Mouse (Mus musculus) brown adipose tissue, adult 24 weeks (tissue): ENCODE data around the gene Stxbp4. TPM values are rescaled to one million over a fixed set of nuclear protein-coding genes. Genes with fewer than 3 reads are reported as not detected.

Experiments
- H3K27ac ChIP-seq: fragments of 200-500 bp; replicated peaks from 2 replicates; pipeline ENCODE4 v1.5.1; 2012; ENCODE audit warnings: low read depth, mild to moderate bottlenecking, low read length
- H3K4me1 ChIP-seq: fragments of 200-500 bp; 2 replicates; pipeline ENCODE4 v1.6.1; 2012; ENCODE audit warnings: low read length, mixed read lengths; ENCODE audit not compliant: control insufficient read depth, insufficient read depth, insufficient read length
- H3K4me3 ChIP-seq: fragments of 200-500 bp; 2 replicates; pipeline ENCODE4 v1.5.1; 2012; ENCODE audit warnings: low read depth, mild to moderate bottlenecking, low read length, moderate library complexity; ENCODE audit not compliant: insufficient read depth
- polyA plus RNA-seq: library from polyadenylated mRNA; stranded (reverse); fragments of >200 nt; gene quantifications from 2 replicates; pipeline ENCODE4 v1.2.4, GENCODE M21; 2012; ENCODE audit not compliant: missing spikeins, insufficient read depth, insufficient read length

Gene Stxbp4
- polyA plus RNA-seq, 1 experiment = 2.4 TPM

- Histone ChIP-seq H3K4me1 (no peaks in the 10 kb centered on the region), H3K4me3 (no peak overlapping the region), H3K27ac (no peak overlapping the region)
These were observed 154.1 kb downstream of the Stxbp4 start for GRCm38 (mm10) chr11:90483766-90484165.

- H3K27ac ChIP-seq = no peak overlapping the region
- H3K4me1 ChIP-seq = no peaks in the 10 kb centered on the region
- no peak overlapping the region for H3K4me3 ChIP-seq
These were observed 156.1 kb downstream of the Stxbp4 start for GRCm38 (mm10) chr11:90481828-90482227.

- no peak overlapping the region for H3K27ac ChIP-seq
- no peaks in the 10 kb centered on the region for H3K4me1 ChIP-seq
- no peak overlapping the region for H3K4me3 ChIP-seq
These were observed 167.6 kb downstream of the Stxbp4 start for GRCm38 (mm10) chr11:90470271-90470670.

DNA sequence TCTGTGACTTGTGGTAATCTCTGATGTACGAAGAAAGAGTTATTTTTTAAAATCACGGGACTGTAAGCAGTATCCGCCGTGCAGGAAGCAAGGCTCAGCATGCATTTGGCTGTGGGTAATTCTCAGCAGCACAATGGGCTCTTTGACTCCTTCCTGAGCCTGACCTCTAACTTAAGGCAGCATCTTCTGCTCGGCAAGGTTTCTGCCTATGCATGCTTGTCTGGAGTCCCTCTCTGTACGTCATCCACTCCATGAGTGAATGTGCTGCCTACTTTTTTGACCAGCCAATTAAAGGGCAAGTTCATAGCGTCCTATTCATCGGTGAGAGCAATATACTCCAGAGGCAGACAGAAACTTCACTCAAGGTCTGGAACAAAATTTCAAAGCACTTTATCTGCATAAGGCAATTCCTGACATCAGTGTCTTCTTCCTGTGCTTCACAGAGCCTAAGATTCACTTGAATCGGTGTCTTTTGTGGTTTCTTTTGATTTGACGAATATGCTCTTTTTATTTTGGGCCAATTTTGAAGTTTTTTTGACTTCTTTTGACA, 173.8 kb downstream of the Stxbp4 start:
- Histone ChIP-seq H3K4me1 (no peaks in the 10 kb centered on the region), H3K4me3 (no peak overlapping the region), H3K27ac (no peak overlapping the region)

GRCm38 (mm10) chr11:90460458-90460857, 177.4 kb downstream of the Stxbp4 start:
- no peak overlapping the region for H3K4me3 ChIP-seq
- H3K4me1 ChIP-seq = no peaks in the 10 kb centered on the region

GRCm38 (mm10) chr11:90452134-90452533, 185.8 kb downstream of the Stxbp4 start:
- no peaks in the 10 kb centered on the region for H3K4me1 ChIP-seq
- no peak overlapping the region for H3K4me3 ChIP-seq
- no peak overlapping the region for H3K27ac ChIP-seq

More at GRCm38 (mm10) chr11:90460458-90460857, 177.4 kb downstream of the Stxbp4 start:
- H3K27ac ChIP-seq = no peak overlapping the region

- Histone ChIP-seq H3K27ac (no peak overlapping the region), H3K4me3 (no peak overlapping the region), H3K4me1 (no peaks in the 10 kb centered on the region)
These were observed 186.4 kb downstream of the Stxbp4 start for GRCm38 (mm10) chr11:90451506-90451905.

DNA sequence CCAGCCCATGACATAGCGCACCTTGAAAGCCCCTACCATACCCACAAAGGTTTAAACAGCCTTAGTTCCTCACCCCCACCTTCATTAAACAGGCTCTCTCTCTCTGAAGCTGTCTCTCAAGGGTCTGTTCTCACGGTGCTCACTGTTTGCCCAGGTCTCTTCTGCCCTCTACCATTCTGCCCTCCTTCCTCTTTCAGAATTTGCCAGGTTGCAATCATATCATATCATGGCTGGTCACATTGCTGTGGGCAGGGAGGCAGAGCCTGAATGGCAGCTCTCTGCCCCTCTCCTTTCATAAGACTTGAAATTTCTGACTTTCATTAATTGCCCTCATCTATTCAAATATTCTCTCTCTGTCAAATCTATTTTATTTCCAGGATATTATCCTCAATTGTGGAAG, 195.4 kb downstream of the Stxbp4 start:
- Histone ChIP-seq H3K4me3 (no peak overlapping the region), H3K27ac (no peak overlapping the region), H3K4me1 (no peaks in the 10 kb centered on the region)

DNA sequence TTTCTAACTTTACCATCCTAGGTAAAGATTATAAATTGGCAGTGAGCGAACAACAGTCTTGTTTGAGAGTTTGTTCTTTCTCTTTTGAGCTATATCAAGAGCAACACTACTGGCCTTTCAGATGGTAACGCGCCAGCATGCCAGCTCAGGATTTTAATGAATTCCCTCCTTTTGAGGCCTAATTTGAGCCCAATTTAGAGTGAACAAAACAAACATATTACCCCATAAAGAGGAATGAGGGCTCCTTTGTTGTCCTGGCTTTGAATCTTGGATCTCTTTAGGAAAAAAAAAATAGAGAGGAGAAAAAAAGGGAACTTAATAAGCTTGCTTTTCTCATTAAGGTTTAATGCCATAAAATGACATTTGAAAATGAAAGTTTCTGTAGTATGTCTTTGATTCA, 197.0 kb downstream of the Stxbp4 start:
- no peaks in the 10 kb centered on the region for H3K4me1 ChIP-seq
- H3K27ac ChIP-seq = no peak overlapping the region
- H3K4me3 ChIP-seq = no peak overlapping the region

- Histone ChIP-seq H3K4me3 (no peak overlapping the region), H3K27ac (no peak overlapping the region), H3K4me1 (no peaks in the 10 kb centered on the region)
These were observed 199.1 kb downstream of the Stxbp4 start for GRCm38 (mm10) chr11:90438768-90439167.

Other genes with a start within 250 kb of the Stxbp4 start
- gene Hlf, start 247.2 kb downstream of the Stxbp4 start, polyA plus RNA-seq = 12.9 and 32.9 TPM in 2 replicates
- gene Cox11, start 89 bp upstream of the Stxbp4 start, polyA plus RNA-seq = 29.9 and 32.3 TPM in 2 replicates
- gene Tom1l1, start 50.3 kb upstream of the Stxbp4 start, polyA plus RNA-seq = 9.3 and 11.6 TPM in 2 replicates